Mouse (Mus musculus) thymus, adult 2 months (tissue): ENCODE results near the gene AI481877.

Source experiments
- CTCF ChIP-seq: fragments of 200-500 bp; IDR thresholded peaks from 2 replicates; pipeline ENCODE4 v1.5.1; 2012; ENCODE audit warnings: mild to moderate bottlenecking, control low read depth, low read length, moderate library complexity, borderline replicate concordance; ENCODE audit not compliant: control insufficient read depth, poor library complexity, insufficient read depth; ENCODE audit errors: extremely low read depth
- POLR2A ChIP-seq: fragments of 200-500 bp; IDR thresholded peaks from 2 replicates; pipeline ENCODE4 v1.6.1; 2012; ENCODE audit warnings: mild to moderate bottlenecking, low read length, control low read depth, moderate library complexity; ENCODE audit not compliant: control insufficient read depth, poor library complexity, insufficient read depth; ENCODE audit errors: extremely low read depth

DNA sequence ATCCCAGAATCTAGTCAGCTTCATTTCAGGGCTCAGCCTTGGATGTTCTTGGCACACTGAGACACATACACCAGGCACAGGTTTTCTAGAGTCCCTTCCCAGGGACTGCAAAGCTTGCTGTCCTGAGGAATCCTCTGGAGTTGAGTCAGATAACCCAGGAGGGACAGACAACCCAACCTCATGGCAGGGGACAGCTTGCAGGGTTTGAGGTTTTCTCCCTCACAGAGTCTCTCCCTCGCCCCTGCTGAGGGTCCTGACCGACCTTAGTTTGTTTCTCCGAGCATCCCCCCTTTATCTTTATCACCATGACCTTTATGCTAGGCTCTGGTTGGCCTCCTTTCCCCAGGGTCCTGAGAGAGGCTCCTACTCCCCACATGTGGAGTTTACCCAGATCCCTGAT is 101.3 kb downstream of the AI481877 start:
- TF ChIP-seq CTCF (no peak), POLR2A (no peak)
